Mouse (Mus musculus) E14TG2a.4 (cell line): ENCODE results near the gene Mbnl2.

Experiments
- H3K27me3 ChIP-seq: 2 replicates; pipeline ENCODE4 v1.6.1; 2014; ENCODE audit warnings: low read length, control low read depth; ENCODE audit not compliant: insufficient read depth
- H3K36me3 ChIP-seq: 2 replicates; pipeline ENCODE4 v1.6.1; 2014; ENCODE audit warnings: low read length, control low read depth; ENCODE audit not compliant: insufficient read depth
- H3K4me1 ChIP-seq: replicated peaks from 2 replicates; pipeline ENCODE4 v1.6.1; 2014; ENCODE audit warnings: low read depth, low read length, control low read depth
- H3K4me3 ChIP-seq: replicated peaks from 2 replicates; pipeline ENCODE4 v1.5.1; 2014; ENCODE audit warnings: mild to moderate bottlenecking, low read length
- H3K9me3 ChIP-seq: 2 replicates; pipeline ENCODE4 v1.6.1; 2014; ENCODE audit warnings: low read length, control low read depth
- CTCF ChIP-seq: conservative IDR thresholded peaks from 2 replicates; pipeline ENCODE4 v1.5.1; 2014; ENCODE audit warnings: low read length
- NANOG ChIP-seq: IDR thresholded peaks from 2 replicates; pipeline ENCODE4 v1.6.1; 2014; ENCODE audit warnings: borderline replicate concordance, low read length, mixed read lengths
- POU5F1 ChIP-seq: IDR thresholded peaks from 2 replicates; pipeline ENCODE4 v1.6.1; 2014; ENCODE audit warnings: low read length, borderline replicate concordance

Gene Mbnl2

DNA sequence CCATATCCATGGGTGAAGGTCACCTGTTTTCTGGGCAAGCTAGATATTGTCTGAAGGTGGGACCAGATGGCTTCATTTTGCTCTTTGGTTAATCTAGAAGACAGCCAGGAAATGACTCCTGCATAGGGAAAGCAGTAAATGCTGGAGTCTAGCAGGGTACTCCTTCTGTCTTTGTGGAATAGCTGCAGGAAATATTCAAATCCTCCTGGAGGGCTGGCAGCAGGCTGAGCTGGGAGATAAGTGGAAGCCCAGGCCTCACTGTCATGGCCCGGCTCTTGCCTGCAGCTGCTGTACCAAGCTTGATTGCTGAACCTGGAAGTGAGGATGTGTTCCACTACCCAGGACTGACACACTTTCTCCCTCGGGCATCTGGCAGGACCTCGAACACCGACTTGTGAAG, 191.3 kb downstream of the Mbnl2 start:
- Histone ChIP-seq H3K36me3 (no peaks in the 10 kb centered on the region), H3K4me3 (no peak overlapping the region), H3K4me1 (0 out of 2 replicates have a peak, but pooled peaks cover 3% of the 10 kb centered on the region), H3K9me3 (no peaks in the 10 kb centered on the region; the same call in 1 of the 2 replicates), H3K27me3 (no peaks in the 10 kb centered on the region)
- TF ChIP-seq NANOG = no peak
- TF ChIP-seq POU5F1 = no peak
- TF ChIP-seq CTCF = no peak

DNA sequence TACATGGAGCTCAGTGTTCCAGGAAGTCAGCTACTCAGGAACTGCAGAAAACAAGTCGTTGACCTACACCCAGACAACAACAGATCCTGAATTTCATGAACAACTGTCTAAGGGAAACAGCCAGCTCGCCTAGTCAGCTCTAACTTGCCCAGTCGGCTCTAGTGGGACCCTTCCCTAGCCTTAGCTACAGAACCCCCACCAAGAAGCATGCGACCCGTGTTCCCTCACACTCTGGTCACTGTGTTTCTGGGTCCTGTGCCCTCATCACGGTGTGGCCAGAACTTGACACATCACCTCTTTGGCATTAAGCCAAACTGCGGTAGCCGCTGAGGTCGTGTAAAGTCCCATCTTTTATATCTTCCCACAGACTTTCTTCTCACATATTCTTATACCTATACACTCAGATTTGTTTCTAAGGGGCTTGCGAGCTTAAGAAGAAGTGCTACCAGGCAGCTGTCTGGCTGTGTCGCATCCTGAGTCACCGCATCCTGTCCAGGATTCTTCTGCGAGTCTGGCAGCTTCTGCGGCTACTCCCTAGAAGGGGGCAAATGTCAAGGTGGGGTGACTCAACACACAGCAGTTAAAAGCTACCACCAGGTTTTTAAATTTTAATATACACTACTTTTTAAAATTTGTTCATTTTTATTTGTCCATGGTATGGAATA, 193.8 kb downstream of the Mbnl2 start:
- no peak overlapping the region for H3K4me3 ChIP-seq
- H3K36me3 ChIP-seq = no peaks in the 10 kb centered on the region
- TF ChIP-seq CTCF (no peak), NANOG (no peak), POU5F1 (no peak)
- 0 out of 2 replicates have a peak, but pooled peaks cover 3% of the 10 kb centered on the region for H3K4me1 ChIP-seq
- H3K9me3 ChIP-seq = no peaks in the 10 kb centered on the region
- no peaks in the 10 kb centered on the region for H3K27me3 ChIP-seq

DNA sequence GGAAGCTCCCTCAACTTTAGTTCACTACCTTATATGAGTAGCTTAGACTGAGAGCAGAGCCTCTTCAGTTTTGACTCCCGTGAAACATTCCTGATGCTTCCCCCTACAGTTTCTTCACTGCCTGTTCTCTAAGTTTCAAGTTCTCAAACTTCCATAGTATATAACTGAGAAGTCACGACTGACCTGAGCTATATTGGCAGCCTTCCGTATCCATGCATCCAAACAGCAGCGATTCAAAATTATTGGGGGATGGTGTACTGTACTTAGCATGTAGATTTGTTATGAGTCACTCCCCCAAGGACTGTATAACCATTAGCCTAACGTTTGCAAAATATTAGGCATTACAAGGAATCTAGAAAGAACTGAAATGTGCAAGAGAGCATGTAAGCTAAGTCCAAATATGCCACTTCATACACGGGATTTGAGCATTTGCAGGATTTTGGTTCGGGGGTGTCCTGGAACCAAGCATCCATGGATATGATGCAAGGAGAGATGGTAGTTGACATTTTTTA, 200.8 kb downstream of the Mbnl2 start:
- H3K36me3 ChIP-seq = peaks cover 6% of the 10 kb centered on the region; the same call in 1 of the 2 replicates
- H3K4me3 ChIP-seq = peak overlapping the region; percentile 98; the same call in 1 of the 2 replicates
- TF ChIP-seq POU5F1 = no peak
- no peak for TF ChIP-seq CTCF
- H3K4me1 ChIP-seq = peaks cover 11% of the 10 kb centered on the region
- peaks cover 3% of the 10 kb centered on the region for H3K27me3 ChIP-seq
- H3K9me3 ChIP-seq = no peaks in the 10 kb centered on the region

DNA sequence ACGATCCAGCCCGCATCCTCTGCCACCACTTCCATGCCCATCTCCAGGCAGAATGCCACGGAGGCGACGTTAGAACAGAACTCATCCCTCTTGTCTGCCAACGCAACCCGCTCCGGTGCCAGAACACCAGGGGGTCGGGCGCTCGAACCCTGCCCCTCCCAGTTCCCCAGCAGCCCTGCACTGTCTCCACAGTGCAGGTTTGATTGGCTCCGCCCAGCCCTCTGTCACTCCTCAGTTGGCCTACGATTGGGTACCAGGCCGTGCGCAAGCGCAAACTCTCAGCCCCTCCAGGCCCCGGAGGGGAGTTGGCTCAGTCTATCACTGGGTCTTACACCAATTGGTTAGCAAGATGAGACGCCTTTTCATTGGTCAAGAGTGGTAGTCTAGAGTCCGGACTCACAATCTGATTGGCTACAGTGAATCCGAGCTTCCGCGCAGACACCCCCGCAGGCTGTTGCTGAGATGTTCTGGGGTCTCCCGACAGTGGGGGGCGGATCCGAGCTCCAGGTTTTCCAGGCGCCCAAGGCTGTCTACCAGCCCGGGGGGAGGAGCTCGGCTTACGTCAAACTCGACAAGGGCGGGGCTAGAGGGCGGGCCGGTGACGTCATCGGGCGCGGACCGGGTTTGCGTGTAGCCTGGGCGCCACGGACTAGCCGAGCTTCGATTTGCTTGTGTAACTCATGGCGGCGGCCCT, 202.0 kb downstream of the Mbnl2 start:
- TF ChIP-seq NANOG = no peak
- no peak for TF ChIP-seq POU5F1
- Histone ChIP-seq H3K27me3 (peaks cover 3% of the 10 kb centered on the region), H3K4me1 (peaks cover 11% of the 10 kb centered on the region), H3K4me3 (peak overlapping the region; percentile 98), H3K9me3 (no peaks in the 10 kb centered on the region), H3K36me3 (peaks cover 17% of the 10 kb centered on the region)

DNA sequence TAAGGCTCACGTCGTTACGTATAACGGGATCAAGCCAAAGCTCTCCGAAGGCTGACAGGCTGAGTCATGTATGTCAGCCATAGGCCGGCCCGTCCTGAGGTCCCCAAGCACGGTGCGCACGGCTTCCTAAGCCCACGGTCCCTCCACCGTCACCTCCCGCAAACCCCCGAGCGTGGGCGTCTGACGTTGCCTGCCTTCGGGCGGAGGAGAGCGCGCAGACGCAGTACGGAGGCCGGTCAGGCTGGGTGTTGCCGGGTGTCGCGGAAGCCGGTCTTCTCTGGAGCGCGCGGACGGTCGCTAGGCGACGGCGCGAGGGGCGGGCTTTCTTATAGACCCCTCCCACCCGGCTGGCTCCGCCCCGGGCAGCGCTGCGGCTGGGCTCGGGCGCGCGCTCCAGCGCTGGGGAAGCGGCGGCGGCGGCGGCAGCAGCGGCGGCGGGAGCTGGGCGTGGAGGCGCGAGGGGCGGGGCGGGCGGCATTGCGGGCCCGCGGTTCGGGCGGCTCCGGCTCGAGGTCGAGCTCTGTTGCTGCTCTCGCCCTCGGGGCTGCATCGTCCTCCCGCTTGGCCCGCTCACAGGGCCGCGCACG, 202.6 kb downstream of the Mbnl2 start, which contains the start of gene Rap2a:
TSS of gene Rap2a (plus strand) at position 463 of the 587 bp plus-strand sequence.
- H3K27me3 ChIP-seq = peaks cover 3% of the 10 kb centered on the region

DNA sequence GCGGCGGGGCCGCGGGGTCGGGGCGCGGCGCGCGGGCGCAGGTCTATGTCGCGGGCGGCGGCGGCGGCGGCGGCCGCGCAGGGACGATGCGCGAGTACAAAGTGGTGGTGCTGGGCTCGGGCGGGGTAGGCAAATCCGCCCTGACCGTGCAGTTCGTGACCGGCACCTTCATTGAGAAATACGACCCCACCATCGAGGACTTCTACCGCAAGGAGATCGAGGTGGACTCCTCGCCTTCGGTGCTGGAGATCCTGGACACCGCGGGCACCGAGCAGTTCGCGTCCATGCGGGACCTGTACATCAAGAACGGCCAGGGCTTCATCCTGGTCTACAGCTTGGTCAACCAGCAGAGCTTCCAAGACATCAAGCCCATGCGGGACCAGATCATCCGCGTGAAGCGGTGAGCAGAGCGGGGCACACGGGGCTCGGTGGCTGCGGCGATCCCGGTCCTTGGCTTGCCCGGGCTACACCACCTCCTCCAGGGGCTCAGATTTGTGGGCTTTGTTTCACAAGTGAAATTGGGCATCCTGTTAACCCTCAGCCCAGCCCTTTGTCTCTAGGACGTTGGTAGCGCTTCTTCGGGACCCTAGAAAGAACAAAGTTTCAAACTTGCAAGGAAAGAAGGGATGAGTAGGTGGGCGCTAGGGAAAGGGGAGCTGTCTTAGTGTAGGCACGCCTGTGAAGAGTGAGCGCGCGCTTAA, 203.3 kb downstream of the Mbnl2 start:
- H3K36me3 ChIP-seq = peaks cover 22% of the 10 kb centered on the region
- peak overlapping the region; percentile 98 for H3K4me3 ChIP-seq
- no peaks in the 10 kb centered on the region for H3K9me3 ChIP-seq
- peaks cover 16% of the 10 kb centered on the region for H3K4me1 ChIP-seq
- H3K27me3 ChIP-seq = peaks cover 3% of the 10 kb centered on the region
- TF ChIP-seq NANOG (no peak), CTCF (no peak), POU5F1 (no peak)

More for the DNA sequence above, 202.6 kb downstream of the Mbnl2 start, which contains the start of gene Rap2a:
- Histone ChIP-seq H3K4me1 (peaks cover 11% of the 10 kb centered on the region), H3K4me3 (peak within 1 kb of the TSS; percentile 98), H3K36me3 (peaks cover 21% of the 10 kb centered on the region), H3K9me3 (no peaks in the 10 kb centered on the region)
- TF ChIP-seq NANOG = no peak

DNA sequence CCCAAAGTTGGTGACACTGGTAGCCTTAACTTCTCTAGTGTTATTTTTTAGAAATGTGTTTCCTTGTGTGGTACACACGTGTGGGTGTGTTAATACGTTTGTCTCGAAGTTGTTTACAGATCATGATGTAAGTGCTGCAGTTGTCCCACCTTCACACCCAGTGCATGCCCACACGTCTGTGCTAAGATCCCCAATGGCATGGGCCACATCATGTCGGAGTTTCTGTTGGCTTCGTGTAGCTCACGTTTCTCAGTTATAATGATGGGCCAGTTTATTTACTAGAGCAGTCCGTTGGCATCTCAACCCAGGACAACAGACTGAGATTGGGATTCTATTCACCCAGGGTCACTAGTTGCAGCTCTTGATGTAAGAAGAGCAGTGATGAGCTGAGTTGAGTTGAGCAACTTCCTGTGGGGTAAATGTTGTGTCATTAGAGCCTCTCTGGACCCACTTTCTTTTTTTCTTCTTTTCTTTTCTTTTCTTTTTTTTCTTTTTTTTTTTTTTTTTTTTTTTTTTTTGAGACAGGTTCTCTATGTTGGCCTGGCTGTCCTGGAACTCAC, 205.0 kb downstream of the Mbnl2 start:
- no peaks in the 10 kb centered on the region for H3K9me3 ChIP-seq
- no peak for TF ChIP-seq CTCF
- no peak for TF ChIP-seq POU5F1
- no peak for TF ChIP-seq NANOG
- H3K36me3 ChIP-seq = peaks cover 24% of the 10 kb centered on the region
- H3K4me3 ChIP-seq = no peak overlapping the region
- H3K4me1 ChIP-seq = peaks cover 32% of the 10 kb centered on the region
- peaks cover 3% of the 10 kb centered on the region for H3K27me3 ChIP-seq

DNA sequence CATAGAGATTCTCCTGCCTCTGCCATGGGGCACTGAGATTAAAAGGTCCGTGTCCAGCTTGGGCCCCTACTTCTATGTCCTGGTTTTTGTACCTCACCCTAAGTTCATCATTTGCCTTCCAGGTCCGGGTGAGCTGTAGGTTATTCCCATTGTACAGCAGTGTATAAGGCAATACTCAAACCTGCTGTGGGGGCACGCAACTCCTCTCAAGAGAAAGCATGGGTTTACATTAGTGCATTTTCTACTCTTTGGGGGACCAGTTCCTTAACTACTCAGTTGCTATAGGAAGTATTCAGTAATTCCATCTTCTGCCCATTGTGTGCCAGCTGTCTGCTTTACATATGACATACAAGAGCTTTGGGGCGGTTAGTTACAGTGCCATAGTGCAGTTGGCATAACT, 205.5 kb downstream of the Mbnl2 start:
- no peak for TF ChIP-seq POU5F1
- Histone ChIP-seq H3K4me1 (peaks cover 35% of the 10 kb centered on the region), H3K4me3 (no peak overlapping the region), H3K9me3 (no peaks in the 10 kb centered on the region), H3K36me3 (peaks cover 24% of the 10 kb centered on the region), H3K27me3 (peaks cover 3% of the 10 kb centered on the region)
